Mouse (Mus musculus) MEL (cell line): ENCODE measurements around the gene Atoh8. TPM values are rescaled to one million over a fixed set of nuclear protein-coding genes. Genes with fewer than 3 reads are reported as not detected.

Source experiments
- DNase-seq: peaks from one replicate; pipeline ENCODE4 v3.0.0; 2011; ENCODE audit warnings: low read depth, low spot score
- H3K27ac ChIP-seq: 2 replicates; pipeline ENCODE4 v1.5.1; 2012; ENCODE audit warnings: low read depth, mild to moderate bottlenecking, control low read depth, low read length, moderate library complexity; ENCODE audit not compliant: control insufficient read depth
- H3K27me3 ChIP-seq, 2 experiments: fragments of 150-350 bp in 1 of 2; sonication (generic) in 1 of 2; 2 replicates each; pipeline ENCODE4 v1.6.1; 2012; ENCODE audit warnings: low read length in 2 of 2, mild to moderate bottlenecking in 2 of 2, improper control_type of control experiment in 1 of 2, moderate library complexity in 1 of 2; ENCODE audit not compliant: insufficient read depth in 2 of 2, control insufficient read depth in 1 of 2
- H3K36me3 ChIP-seq, 2 experiments: 2 replicates each; pipeline ENCODE4 v1.6.1; 2012 to 2014; ENCODE audit warnings: low read length in 2 of 2, improper control_type of control experiment in 1 of 2, inconsistent platforms in 1 of 2, mild to moderate bottlenecking in 1 of 2; ENCODE audit not compliant: insufficient read depth in 2 of 2, control insufficient read depth in 1 of 2
- H3K4me1 ChIP-seq, 2 experiments: fragments of 150-350 bp in 1 of 2; sonication (generic) in 1 of 2; 2 replicates each; pipeline ENCODE4 v1.6.1; 2012; ENCODE audit warnings: low read length in 2 of 2, improper control_type of control experiment in 1 of 2, mild to moderate bottlenecking in 1 of 2; ENCODE audit not compliant: insufficient read depth in 2 of 2, control insufficient read depth in 1 of 2
- H3K4me3 ChIP-seq, 2 experiments: fragments of 150-350 bp in 1 of 2; sonication (generic) in 1 of 2; 2 replicates each; pipeline ENCODE4 v1.5.1; 2012; ENCODE audit warnings: low read depth in 2 of 2, low read length in 2 of 2, mild to moderate bottlenecking in 2 of 2, moderate library complexity in 2 of 2, control low read depth in 1 of 2, improper control_type of control experiment in 1 of 2; ENCODE audit not compliant: control insufficient read depth in 1 of 2, insufficient read depth in 1 of 2
- H3K79me2 ChIP-seq: 2 replicates; pipeline ENCODE4 v1.6.1; 2012; ENCODE audit warnings: mild to moderate bottlenecking, low read length, moderate library complexity; ENCODE audit not compliant: control insufficient read depth, poor library complexity, insufficient read depth
- H3K9ac ChIP-seq: 2 replicates; pipeline ENCODE4 v1.6.1; 2012; ENCODE audit warnings: low read depth, mild to moderate bottlenecking, control low read depth, low read length, moderate library complexity; ENCODE audit not compliant: control insufficient read depth, poor library complexity, severe bottlenecking
- H3K9me3 ChIP-seq: fragments of 150-350 bp; sonication (generic); replicated peaks from 2 replicates; pipeline ENCODE4 v1.6.1; 2012; ENCODE audit warnings: mild to moderate bottlenecking, low read length, improper control_type of control experiment, moderate library complexity; ENCODE audit not compliant: insufficient read depth
- BHLHE40 ChIP-seq: IDR thresholded peaks from 2 replicates; pipeline ENCODE4 v1.6.1; 2012; ENCODE audit warnings: low read depth, mild to moderate bottlenecking, inconsistent platforms, low read length, improper control_type of control experiment, borderline replicate concordance
- CHD2 ChIP-seq: IDR thresholded peaks from 2 replicates; pipeline ENCODE4 v1.6.1; 2011; ENCODE audit warnings: low read length, improper control_type of control experiment
- CTCF ChIP-seq, 3 experiments: IDR thresholded peaks in 2 of 3; conservative IDR thresholded peaks in 1 of 3; 2 replicates each; pipeline ENCODE4 v1.5.1; 2011 to 2012; ENCODE audit warnings: low read length in 3 of 3, low read depth in 2 of 3, mild to moderate bottlenecking in 2 of 3, improper control_type of control experiment in 1 of 3, inconsistent platforms in 1 of 3, mixed read lengths in 1 of 3, moderate library complexity in 1 of 3; ENCODE audit not compliant: control insufficient read depth in 1 of 3, insufficient read depth in 1 of 3, poor library complexity in 1 of 3, severe bottlenecking in 1 of 3
- ELF1 ChIP-seq: IDR thresholded peaks from 2 replicates; pipeline ENCODE4 v1.6.1; 2014; ENCODE audit warnings: low read depth, mild to moderate bottlenecking, inconsistent platforms, low read length, improper control_type of control experiment, moderate library complexity
- EP300 ChIP-seq, 2 experiments: IDR thresholded peaks; 2 replicates each; pipeline ENCODE4 v1.6.1; 2011; ENCODE audit warnings: improper control_type of control experiment in 2 of 2, low read length in 2 of 2, low read depth in 1 of 2, mild to moderate bottlenecking in 1 of 2
- GATA1 ChIP-seq: IDR thresholded peaks from 2 replicates; pipeline ENCODE4 v1.6.1; 2011; ENCODE audit warnings: low read depth, low read length, improper control_type of control experiment
- HCFC1 ChIP-seq: IDR thresholded peaks from 2 replicates; pipeline ENCODE4 v1.6.1; 2012; ENCODE audit warnings: low read depth, mild to moderate bottlenecking, inconsistent platforms, low read length, improper control_type of control experiment, moderate library complexity
- KAT2A ChIP-seq: conservative IDR thresholded peaks from 2 replicates; pipeline ENCODE4 v1.6.1; 2012; ENCODE audit warnings: low read depth, low read length, improper control_type of control experiment, inconsistent platforms
- MAFK ChIP-seq: IDR thresholded peaks from 2 replicates; pipeline ENCODE4 v1.6.1; 2011; ENCODE audit warnings: low read depth, mild to moderate bottlenecking, low read length, improper control_type of control experiment, borderline replicate concordance
- MEF2A ChIP-seq: IDR thresholded peaks from 2 replicates; pipeline ENCODE4 v1.6.1; 2014; ENCODE audit warnings: low read depth, mild to moderate bottlenecking, inconsistent platforms, low read length, improper control_type of control experiment; ENCODE audit not compliant: poor library complexity, insufficient replicate concordance, severe bottlenecking; ENCODE audit errors: extremely low read depth
- MXI1 ChIP-seq: IDR thresholded peaks from 2 replicates; pipeline ENCODE4 v1.6.1; 2011; ENCODE audit warnings: mild to moderate bottlenecking, low read depth, low read length, improper control_type of control experiment
- MYB ChIP-seq: IDR thresholded peaks from 2 replicates; pipeline ENCODE4 v1.6.1; 2011; ENCODE audit warnings: mild to moderate bottlenecking, low read depth, low read length, improper control_type of control experiment
- MYC ChIP-seq: IDR thresholded peaks from 2 replicates; pipeline ENCODE4 v1.6.1; 2011; ENCODE audit warnings: low read depth, mild to moderate bottlenecking, low read length, improper control_type of control experiment, moderate library complexity
- NELFE ChIP-seq: IDR thresholded peaks from 2 replicates; pipeline ENCODE4 v1.6.1; 2011; ENCODE audit warnings: low read depth, low read length, improper control_type of control experiment
- RCOR1 ChIP-seq: IDR thresholded peaks from 2 replicates; pipeline ENCODE4 v1.6.1; 2012; ENCODE audit warnings: low read depth, mild to moderate bottlenecking, inconsistent platforms, low read length, improper control_type of control experiment
- SIN3A ChIP-seq: IDR thresholded peaks from 2 replicates; pipeline ENCODE4 v1.6.1; 2012; ENCODE audit warnings: low read length, improper control_type of control experiment, inconsistent platforms
- SMC3 ChIP-seq: IDR thresholded peaks from 2 replicates; pipeline ENCODE4 v1.6.1; 2011; ENCODE audit warnings: low read depth, low read length, improper control_type of control experiment
- UBTF ChIP-seq: IDR thresholded peaks from 2 replicates; pipeline ENCODE4 v1.6.1; 2012; ENCODE audit warnings: low read depth, mild to moderate bottlenecking, inconsistent platforms, low read length, improper control_type of control experiment, moderate library complexity, borderline replicate concordance; ENCODE audit not compliant: insufficient read depth
- ZC3H11A ChIP-seq: IDR thresholded peaks from 2 replicates; pipeline ENCODE4 v1.6.1; 2012; ENCODE audit warnings: low read depth, mild to moderate bottlenecking, inconsistent platforms, low read length, improper control_type of control experiment
- polyA plus RNA-seq, 2 experiments: library from polyadenylated mRNA; stranded (reverse) in 1 of 2; unstranded in 1 of 2; fragments of >175 nt in 1 of 2; fragments of >200 nt in 1 of 2; gene quantifications; 2 replicates each; pipeline versions ENCODE4 v1.2.1 to v1.2.4; 2012; ENCODE audit warnings: low replicate concordance in 2 of 2, low read depth in 1 of 2; ENCODE audit not compliant: insufficient read length in 2 of 2, insufficient read depth in 1 of 2, missing spikeins in 1 of 2
- total RNA-seq: library from RNA; depleted of rRNA; stranded (reverse); fragments of 300-350 nt; gene quantifications from 2 replicates; pipeline ENCODE4 v1.2.3, GENCODE M21; 2012

Gene Atoh8
- total and polyA plus RNA-seq, 3 experiments, result not detected

DNA sequence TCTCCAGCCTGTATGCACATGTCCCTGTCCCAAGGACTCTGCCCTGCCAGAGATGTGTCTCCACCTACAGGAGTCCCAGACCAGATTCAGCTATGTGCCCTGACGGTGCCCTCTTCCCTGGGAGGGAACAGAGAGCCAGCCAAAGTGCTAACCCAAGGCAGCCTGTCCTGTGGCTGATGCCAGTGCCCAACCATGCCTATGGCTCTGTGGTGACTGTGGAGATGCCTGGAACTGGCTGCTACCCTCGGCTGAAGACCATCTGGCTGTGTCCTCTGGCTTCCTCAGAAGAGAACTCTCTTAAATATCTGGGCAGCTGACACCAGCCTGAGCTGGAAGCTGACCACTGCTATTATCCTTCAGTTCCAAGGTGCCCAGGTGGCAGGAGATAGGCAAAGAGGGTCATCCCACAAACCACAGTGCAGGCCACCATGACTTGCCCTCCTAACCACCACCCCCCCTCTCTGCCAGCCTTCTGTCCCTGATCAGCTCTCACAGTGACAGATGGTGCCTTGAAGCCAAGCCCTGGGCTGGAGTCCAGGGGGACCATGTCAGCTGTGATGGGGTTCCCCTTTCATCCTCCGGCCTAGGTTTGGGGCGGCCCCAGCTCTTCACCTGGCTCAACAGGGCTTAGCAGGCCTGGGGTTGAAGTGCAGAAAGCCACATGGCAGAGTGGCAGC is 18.7 kb upstream of the Atoh8 start:
- Histone ChIP-seq H3K9ac (no peak overlapping the region), H3K27me3 (peaks cover 2 to 8% of the 10 kb centered on the region in 2 experiments), H3K9me3 (no peaks in the 10 kb centered on the region), H3K4me1 (no peaks in the 10 kb centered on the region), H3K4me3 (no peak overlapping the region), H3K79me2 (no peaks in the 10 kb centered on the region), H3K27ac (no peak overlapping the region), H3K36me3 (no peaks in the 10 kb centered on the region)
- DNase-seq, result no peak
- TF ChIP-seq MXI1, result no peak
- TF ChIP-seq NELFE, result no peak
- TF ChIP-seq MEF2A, result no peak
- no peak for TF ChIP-seq MAFK
- no peak for TF ChIP-seq EP300 (IDR thresholded peaks at IDR 0.05; ENCODE audit: low read depth in 1 of 2, low read length in 2 of 2)
- no peak for TF ChIP-seq CTCF (IDR thresholded peaks at IDR 0.05 in 2 of 3, conservative IDR thresholded peaks at IDR 0.05 in 1 of 3; ENCODE audit: control insufficient read depth in 1 of 3, insufficient read depth in 1 of 3, low read depth in 2 of 3, low read length in 3 of 3, poor library complexity in 1 of 3, severe bottlenecking in 1 of 3)
- TF ChIP-seq HCFC1, result no peak
- TF ChIP-seq RCOR1, result no peak
- TF ChIP-seq GATA1, result no peak
- no peak for TF ChIP-seq SIN3A
- TF ChIP-seq UBTF, result no peak
- no peak for TF ChIP-seq MYB
- no peak for TF ChIP-seq BHLHE40
- no peak for TF ChIP-seq ZC3H11A
- TF ChIP-seq CHD2, result no peak
- TF ChIP-seq ELF1, result no peak

DNA sequence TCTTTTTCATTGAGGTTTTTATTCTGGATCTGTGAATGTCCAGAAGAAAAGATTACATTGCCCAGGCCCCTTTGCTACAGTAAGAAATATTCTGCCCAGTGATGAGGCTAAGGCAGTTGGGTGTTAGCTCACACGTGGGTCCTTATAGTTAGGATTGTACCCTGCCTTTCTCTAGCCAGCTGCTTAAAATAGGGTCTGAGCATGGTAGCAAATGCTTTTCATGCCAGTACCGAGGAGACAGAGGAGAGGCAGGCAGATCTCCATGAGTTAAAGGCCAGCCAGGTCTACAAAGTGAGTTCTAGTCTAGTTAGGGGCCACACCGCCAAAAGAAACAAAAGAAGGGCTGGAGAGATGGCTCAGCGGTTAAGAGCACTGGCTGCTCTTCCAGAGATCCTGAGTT is 17.8 kb upstream of the Atoh8 start:
- Histone ChIP-seq H3K4me3 (no peak overlapping the region), H3K36me3 (no peaks in the 10 kb centered on the region), H3K27me3 (peaks cover 4 to 6% of the 10 kb centered on the region in 2 experiments), H3K9ac (no peak overlapping the region), H3K4me1 (no peaks in the 10 kb centered on the region), H3K9me3 (no peaks in the 10 kb centered on the region), H3K79me2 (no peaks in the 10 kb centered on the region), H3K27ac (no peak overlapping the region)
- TF ChIP-seq ZC3H11A, result no peak
- TF ChIP-seq MXI1, result no peak
- TF ChIP-seq MYC, result no peak
- no peak for TF ChIP-seq SMC3
- no peak for TF ChIP-seq KAT2A
- no peak for TF ChIP-seq RCOR1
- no peak for DNase-seq
